Mouse (Mus musculus): ENCODE data around the gene Gm21970.
"Not testable (repeated sequence)": the region's sequence is repeated elsewhere in the genome, so short reads cannot be mapped to it uniquely, and the experiment has no call there.

Gm21970 gene

DNA sequence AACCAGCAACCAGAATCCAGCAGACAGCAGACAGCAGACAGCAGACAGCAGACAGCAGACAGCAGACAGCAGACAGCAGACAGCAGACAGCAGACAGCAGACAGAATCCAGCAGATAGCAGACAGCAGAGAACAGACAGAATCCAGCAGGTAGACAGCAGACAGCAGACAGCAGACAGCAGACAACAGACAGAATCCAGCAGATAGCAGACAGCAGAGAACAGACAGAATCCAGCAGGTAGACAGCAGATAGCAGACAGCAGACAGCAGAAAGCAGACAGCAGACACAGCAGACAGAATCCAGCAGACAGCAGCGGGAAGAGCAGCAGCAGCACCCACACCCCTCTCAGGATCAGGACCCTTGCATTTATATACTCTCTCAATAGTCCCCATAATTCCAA lies 47.1 kb downstream of the Gm21970 start:
- DNase-seq (ENCODE audit: low spot score) = not testable (repeated sequence)

DNA sequence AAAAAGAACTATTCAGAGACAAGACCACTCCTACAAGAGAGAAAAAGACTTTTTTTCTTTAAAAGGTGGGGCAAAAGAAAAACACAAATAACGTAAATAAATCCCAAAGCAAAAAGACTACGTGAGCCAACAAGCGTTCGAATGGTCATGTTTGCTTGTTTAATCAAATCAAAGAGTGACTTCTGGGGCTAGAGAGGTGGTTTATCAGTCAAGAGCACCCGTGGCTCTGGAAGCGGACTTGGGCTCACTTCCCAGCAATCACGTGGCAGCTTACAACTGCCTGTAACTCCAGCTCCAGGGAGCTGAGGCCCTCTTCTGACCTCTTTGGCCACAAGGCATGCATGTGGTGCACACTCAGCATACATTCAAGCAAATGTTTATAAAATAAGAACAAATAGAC lies 49.8 kb downstream of the Gm21970 start:
- no peak for DNase-seq (ENCODE audit: low spot score)

DNA sequence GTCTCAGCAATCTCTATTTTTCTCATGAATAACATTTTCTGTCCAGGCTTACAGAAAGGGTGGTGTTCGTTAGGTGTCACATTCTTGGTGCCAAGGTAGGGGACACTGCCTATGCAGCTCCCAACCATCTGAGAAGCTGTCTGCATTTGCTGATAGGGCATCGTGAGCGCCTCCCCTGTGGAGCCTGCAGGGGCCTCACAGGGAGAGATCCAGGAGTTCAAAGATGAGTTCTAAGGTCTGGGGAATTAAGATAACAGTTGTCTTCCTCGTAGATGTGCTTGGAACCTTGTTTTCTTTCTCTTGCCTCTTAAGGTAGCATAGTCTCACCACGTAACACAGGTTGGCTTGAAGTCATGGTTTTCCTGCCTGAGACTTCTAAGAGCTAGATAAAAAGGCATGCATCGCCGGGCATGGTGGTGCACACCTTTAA lies 50.3 kb downstream of the Gm21970 start:
- no peak for DNase-seq (ENCODE audit: low spot score)

DNA sequence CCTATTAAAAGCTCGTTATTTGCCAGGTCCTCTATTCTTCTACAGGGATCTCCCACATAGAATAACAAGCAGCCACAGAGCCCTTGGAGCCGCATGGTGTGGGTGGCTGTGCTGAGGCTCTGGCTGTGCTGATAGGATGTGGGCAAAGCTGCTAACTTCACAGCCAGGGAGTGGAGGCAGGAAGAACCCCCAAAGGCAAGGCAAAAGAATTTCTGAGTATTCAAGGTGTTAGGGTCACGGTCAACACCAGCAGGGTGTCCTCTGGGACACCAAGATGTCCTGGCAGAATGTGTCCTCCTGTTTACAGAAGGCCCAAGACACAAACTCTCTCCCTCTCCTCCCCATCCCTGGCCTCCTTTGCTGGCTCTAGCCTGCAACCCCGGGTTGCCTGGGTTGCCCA lies 50.9 kb downstream of the Gm21970 start:
- DNase-seq (ENCODE audit: low spot score) = no peak

DNA sequence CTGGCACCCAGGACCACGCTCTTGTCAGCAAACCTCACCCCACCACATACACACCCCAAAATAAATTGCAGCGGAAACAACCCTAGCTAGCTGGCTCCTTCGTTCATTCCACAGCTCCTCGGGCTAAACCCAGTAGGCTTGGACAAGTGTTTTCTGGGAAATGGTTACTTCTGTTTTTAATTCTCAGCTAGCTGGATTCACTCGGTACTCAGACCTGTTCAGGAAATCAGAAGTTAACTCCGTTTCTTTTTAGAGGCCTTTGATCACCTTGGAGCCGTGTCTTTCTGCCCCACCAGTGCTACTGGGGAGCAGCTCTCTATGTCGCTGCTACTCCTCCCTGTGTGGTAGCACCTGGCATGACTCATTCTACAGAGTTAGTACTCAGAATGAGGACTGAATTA lies 51.7 kb downstream of the Gm21970 start:
- no peak for DNase-seq (ENCODE audit: low spot score)

DNA sequence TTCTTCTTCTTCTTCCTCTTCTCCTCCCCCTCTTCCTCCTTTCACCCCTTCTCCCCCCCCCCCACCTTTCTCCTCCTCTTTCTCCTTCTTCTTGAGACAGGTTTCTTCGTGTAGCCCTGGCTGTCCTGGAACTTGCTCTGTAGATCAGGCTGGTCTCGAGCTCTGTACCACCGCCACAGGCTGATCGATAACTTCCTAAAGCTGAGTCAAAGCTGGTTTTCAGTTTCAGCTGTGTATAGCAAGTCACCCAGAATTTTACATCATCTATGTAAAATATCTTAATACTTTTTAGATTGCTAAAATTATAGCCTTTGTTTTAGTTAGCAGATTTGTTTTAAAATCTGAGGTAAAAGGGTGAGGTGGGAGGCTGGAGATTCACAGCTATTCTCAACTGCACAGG lies 53.3 kb downstream of the Gm21970 start:
- DNase-seq (ENCODE audit: low spot score) = no peak

DNA sequence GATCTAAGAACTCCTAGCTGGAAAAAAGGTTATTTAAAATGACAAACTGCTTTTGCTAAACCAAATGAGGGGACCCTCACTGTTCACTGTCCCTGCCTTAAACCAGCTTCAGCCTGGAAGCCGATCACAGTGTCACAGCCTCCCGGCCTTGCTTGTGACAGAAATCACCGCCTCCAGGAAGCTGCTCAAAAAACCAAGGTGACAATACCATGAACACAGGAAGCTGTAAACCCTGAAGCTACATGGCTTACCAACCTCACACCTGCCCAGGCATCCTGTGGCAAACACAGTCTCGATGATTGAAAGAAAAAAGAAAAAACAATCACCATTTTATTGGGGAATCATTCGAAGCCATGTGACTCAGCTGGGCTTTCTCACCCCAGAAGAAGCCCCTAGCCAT lies 54.0 kb downstream of the Gm21970 start:
- no peak for DNase-seq (ENCODE audit: low spot score)

DNA sequence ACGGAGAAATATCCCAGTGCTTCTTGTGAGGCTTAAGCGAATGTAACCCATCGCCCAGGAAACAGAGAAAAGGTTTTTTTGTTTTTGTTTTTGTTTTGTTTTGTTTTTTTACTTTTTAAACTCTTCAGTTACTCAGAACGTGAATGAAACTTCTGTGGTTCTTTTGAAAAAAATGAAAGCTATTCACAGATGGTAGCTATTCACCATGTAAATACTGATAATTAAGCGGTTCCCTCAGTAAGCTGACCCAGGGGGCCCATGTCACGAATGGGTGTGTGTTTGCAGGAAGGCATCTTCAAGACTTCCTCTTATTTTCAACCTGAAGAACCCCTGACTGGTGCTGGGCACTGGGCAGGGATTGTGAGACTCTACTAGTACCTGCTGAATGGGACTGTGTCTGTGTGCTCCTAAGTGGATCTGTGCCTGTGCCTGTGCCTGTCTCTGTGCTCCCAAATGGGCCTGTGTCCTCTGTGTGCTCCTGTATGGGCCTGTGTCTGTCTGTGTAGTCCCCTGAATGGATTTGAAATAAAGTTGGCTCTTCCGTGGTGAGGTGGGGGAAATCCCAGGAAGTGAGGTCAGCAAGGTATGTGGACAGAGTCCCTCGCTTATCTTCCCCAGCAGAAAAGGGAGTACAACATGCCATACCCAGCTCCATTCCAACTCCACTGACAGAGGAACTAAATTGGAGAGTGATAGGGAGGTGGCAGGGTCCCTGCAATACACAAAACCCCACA lies 55.4 kb downstream of the Gm21970 start:
- no peak for DNase-seq (ENCODE audit: low spot score)

DNA sequence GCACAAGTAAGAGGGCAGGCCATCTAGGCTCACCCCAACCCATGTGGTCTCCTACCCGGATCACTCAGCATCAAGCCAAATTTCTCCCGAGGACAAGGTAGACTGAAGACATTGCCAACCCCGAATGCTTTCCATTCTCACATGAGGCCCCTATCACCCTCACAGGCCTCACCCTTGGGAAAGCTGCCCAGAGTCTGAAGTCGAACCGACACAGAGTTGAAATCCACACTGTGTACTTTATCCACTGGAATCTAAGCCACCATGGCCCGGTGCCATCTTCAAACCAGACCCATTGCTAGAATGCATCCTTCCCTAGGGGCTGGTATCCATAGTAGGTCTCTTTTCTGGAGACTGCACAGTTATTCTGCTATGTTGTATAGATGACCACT lies 56.0 kb downstream of the Gm21970 start:
- DNase-seq (ENCODE audit: low spot score) = no peak

DNA sequence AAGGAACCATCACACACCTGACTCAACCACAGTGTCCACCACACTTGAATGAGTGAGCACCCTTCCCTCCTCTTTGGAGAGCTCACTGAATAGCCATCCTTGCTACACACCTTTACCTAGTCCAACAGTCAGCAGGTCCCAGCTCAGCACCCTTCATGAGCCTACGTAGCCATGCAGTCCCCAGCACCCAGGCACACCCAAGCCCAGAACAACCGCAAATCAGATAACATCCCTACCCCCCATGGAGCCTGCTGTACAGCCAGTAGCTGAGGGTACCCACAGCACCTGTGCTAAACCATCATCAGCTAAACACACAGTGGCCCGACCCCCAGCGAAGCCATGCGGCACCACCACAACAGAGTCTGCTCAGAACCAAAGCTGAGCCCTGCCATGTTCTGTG lies 56.6 kb downstream of the Gm21970 start:
- no peak for DNase-seq (ENCODE audit: low spot score)

DNA sequence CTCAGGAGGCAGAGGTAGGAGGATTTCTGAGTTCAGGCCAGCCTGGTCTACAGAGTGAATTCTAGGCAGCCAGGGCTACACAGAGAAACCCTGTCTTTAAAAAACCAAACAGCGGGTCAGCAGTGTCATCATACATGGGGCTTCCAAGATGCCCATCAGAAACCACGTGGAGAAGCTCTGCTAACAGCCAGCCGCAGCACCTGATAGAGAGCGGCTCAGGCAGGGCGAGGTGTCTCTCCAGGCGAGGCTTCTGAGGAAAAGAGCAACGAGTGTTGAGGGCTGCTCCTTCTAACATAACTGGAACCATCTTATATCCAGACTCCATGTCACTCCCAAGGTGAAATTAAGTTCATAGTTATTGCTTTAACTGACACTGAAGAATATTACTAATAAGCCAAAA lies 57.4 kb downstream of the Gm21970 start:
- DNase-seq (ENCODE audit: low spot score) = no peak

DNA sequence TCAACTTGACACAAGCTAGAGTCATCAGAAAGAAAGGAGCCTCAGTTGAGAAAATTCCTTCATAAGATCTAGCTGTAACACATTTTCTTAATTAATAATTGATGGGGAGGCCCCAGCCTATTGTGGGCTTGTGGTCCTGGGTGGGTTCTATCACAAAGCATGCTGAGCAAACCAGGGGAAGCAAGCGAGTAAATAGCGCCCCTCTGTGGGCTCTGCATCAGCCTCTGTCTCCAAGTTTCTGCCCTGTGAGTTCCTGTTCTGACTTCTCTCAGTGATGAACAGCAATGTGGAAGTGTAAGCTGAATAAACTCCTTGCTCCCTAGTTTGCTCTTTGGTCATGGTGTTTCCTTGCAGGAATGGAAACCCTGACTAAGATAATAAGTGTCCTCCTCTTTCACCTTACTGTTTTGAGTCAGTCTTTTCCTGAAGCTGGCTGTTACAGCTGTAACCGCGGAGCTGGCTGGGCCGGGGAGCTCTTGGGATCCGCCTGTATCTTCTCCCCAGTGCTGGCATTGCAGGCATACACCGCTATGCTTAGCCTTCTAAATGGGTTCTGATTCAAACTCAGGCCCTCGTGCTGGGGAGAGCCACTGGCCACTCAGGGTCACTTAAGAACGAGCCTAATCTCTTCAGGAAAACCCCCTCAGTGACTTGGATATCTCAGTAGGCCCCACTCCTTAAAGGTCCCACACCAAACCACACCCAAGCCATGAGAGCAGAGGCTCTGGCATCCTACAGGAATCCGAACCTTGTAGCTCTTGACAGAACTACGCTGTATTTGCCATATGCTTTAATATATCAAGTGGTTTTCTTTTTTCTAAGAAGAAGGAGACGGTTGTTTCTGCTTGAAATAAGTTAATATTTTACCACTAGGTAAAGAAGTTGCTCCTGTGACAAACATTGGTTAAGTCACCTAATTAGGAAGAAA lies 58.9 kb downstream of the Gm21970 start:
- DNase-seq (ENCODE audit: low spot score) = no peak

DNA sequence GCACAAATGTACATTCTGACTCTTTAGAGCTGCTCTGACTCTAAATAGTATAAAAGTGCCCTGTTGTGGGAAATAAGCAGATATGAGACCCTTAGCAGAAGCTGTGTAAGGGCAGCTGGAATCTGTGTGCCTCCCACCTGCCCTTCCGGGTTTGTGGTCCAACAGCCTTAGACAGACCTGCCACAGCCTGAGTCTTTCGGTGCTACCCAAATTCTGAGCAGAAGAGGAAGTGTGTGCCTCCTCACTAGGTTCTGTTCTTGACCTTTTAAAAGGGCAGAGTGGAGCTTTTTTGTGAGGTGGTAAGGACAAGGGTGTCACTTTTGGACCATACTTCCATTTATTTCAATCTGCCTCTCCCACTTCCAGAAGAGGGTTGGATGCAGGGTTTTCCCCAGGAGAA lies 60.4 kb downstream of the Gm21970 start:
- no peak for DNase-seq (ENCODE audit: low spot score)

DNA sequence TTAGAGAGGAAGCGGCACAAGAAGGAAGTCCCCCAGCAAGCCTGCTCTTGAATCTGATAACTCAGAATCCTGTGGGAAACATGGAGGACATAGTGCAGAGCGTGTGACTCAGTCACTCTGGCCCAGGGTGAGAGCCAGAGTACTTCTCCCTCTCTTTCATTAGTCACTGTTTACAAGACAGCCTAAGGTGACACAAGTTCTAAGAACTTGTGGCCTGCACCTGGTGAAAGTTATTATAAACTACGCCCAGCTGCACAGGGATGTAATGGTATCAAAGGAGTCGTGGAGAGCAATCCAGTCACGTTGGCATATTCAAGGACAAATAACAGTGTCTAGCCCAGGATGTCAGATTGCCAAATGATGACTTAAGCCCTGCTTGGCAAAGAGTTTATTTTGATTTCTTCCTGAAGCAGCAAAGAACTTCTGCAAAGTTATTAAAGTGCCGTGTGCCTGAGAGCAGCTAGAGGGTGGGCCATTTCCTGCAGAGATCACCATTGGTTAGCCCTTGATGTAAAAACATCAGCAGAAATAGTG lies 60.9 kb downstream of the Gm21970 start:
- DNase-seq (ENCODE audit: low spot score) = no peak

DNA sequence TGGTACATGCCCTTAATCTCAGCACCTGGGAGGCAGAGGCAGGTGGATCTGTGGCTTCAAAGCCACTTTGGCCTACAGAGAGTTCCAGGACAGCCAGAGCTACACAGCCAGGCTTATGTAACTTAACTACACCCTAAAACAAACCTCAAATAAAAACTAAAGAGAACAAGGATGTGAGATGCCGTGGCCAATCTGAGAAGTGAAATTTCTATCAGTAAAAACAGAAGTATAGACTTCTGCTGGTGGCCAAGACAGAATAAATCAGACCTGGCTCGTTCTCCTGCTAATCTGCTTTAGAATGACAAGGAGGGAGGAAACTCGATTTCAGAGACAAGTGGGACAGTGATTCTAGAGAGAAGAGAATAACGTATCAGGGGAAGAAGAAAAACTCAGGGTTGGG lies 64.3 kb downstream of the Gm21970 start:
- DNase-seq (ENCODE audit: low spot score) = no peak

DNA sequence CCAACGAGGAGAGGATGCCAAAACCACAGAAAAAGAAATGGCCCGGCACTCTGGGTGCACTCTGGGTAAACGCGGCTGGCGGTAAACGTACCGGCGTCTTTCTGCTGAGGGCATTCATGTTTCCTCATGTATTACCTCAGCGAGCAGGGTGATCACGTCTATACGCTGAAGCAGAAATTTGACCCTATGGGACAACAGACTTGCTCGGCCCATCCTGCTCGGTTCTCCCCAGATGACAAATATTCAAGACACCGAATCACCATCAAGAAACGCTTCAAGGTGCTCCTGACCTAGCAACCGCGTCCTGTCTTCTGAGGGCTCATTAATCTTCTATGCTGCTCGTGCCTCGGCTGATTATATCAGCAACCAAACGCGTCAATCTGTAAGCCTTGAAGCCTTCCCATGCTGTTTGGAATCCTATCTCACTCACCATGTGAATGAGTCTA lies 66.8 kb downstream of the Gm21970 start:
- no peak for DNase-seq (ENCODE audit: low spot score)

DNA sequence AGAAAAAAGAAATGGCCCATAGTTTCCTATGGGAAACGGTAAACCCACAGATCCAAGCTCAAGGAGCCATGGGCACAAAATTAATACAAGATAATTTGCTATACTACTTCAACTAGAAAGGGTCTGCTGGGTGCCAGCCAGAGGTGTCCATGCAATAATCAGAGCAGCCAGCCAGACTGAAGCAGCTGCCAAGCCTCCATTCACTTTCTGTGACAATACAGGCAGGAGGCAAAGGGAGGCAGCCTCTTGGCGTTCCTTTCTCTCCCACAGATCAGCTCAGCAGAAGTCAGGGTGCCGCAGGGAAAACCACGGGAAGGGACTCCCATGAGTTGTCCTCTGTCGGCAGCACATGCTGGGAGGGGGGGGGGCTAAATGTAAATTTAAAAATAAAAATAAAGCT lies 67.5 kb downstream of the Gm21970 start:
- DNase-seq (ENCODE audit: low spot score) = no peak

DNA sequence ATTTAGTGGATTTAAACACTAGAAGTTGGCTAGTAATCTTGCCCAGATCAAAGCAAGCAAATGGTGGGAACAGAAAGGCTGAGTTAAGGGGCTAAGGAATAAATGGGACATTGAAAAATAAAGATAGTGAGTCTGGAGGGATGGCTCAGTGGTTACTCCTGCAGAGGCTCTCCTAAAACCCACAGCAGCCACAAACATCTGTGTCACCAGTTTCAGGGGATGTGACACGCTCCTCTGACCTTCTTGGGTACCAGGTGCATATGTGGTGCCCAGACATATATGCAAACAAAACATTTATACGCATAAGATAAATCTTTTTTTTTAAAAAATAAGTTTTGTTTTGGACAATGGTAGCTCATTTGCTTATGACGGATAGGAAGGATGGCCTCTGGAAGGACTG lies 67.9 kb downstream of the Gm21970 start:
- no peak for DNase-seq (ENCODE audit: low spot score)

DNA sequence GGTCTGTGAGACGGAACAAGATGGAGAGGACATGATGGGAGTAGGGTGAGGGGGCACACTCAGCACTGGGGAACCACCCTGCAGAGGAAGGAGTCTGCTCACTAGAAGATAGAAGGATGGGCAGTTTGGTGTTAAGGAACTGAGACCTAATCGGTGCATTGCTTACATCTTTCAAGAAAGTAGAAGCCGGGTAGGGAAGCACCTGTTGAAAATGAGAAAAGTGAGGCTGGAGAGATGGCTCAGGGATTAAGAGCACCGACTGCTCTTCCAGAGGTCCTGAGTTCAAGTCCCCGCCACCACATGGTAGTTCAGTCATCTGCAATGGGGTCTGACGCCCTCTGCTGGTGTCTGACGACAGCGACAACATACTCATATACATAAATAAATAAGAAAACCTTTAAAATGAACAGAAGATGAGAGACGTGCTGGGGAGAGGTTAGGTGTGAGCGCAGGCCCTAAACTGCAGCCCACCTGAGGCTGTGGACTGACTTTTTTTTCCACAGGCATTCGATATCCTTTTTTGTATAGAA lies 68.4 kb downstream of the Gm21970 start:
- no peak for DNase-seq (ENCODE audit: low spot score)

DNA sequence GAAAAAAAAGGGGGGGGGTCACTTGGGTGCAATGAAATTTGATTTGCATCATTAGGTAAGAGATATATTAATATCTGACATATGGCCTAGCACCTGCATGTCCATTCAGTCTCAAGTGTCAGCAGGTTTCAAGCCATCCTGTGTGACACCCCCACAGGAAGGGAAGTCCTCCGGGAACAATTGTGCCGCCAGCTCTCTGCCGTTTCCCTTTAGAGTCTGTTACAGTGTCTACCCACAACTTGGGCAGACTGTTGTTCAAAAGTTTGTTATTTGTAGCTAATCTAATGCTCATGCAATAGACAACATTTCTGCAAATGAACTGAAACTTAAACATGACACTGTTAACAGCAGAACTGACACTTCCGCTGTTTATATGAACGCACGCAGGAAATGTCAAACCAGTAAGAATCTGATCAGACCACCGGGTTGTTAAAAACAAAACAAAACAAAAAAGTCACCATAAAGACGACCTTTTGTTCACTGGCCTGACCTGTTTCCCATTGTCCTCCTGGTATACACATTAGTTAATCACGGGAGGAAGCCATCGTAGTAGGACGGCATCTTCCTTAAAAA lies 69.6 kb downstream of the Gm21970 start:
- DNase-seq (ENCODE audit: low spot score) = no peak

DNA sequence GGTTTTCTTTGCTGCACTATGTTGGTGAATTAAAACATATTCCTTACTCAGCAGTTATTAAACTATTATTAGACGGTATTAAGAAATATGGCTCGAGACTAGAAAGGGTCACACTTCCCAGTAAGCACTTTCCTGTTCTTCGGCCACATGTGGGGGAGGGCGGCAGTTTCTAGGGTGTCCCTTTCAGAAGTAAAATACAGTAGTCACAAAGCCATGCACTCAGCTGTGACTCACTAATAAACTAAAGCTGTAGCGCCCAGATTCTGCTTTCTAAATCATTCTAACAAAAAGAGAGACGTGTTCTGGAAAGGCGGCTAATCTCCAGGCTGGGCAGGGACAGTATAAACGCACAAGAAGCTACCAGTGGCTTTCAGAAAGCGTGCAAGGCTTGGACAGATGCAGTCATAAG lies 70.3 kb downstream of the Gm21970 start:
- no peak for DNase-seq (ENCODE audit: low spot score)

DNA sequence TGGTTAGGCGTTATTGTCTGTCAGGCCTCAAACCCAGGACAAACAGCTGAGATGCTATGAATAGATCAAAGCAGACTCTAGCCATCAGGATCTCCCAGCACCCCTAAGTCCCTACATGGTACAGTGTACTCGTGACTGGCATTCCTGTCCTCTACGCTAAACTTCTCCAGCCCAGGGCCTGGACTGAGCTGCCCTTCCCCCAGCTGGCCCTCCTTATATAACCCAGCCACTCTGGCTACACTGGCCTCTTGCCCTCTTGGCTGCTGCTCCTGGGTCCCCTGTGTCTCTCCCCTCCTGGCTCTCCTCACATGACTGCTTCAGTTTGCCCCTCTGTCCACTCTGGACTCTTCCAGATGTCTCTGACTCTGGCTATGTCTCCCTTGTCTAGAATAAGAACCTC lies 71.1 kb downstream of the Gm21970 start:
- DNase-seq (ENCODE audit: low spot score) = no peak

DNA sequence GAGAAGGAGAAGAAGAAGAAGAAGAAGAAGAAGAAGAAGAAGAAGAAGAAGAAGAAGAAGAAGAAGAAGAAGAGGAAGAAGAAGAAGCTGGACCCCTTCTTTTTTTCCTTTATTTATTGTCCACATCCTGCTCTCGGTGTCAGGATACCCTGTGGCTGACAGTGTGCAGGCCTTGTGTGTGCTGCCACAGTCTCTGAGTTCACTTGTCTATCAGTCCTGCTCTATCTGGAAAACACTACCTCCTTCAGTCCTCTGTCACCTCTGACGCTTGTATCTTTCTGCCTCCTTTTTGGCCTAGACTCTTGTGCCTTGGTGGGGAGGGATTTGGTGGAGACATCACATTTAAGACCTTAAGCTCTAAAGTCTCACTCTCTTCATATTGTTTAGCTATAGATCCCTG lies 71.9 kb downstream of the Gm21970 start:
- no peak for DNase-seq (ENCODE audit: low spot score)
